Mouse (Mus musculus) bone marrow macrophage, adult 2 months (primary cell): Measurements from ENCODE around the gene Plekhm3.

Experiments used
- CTCF ChIP-seq: IDR thresholded peaks from 2 replicates; pipeline ENCODE4 v1.5.1; 2012; ENCODE audit warnings: low read depth, mild to moderate bottlenecking, low read length, moderate library complexity
- POLR2A ChIP-seq: IDR thresholded peaks from 2 replicates; pipeline ENCODE4 v1.6.1; 2012; ENCODE audit warnings: mild to moderate bottlenecking, low read depth, low read length, borderline replicate concordance

DNA sequence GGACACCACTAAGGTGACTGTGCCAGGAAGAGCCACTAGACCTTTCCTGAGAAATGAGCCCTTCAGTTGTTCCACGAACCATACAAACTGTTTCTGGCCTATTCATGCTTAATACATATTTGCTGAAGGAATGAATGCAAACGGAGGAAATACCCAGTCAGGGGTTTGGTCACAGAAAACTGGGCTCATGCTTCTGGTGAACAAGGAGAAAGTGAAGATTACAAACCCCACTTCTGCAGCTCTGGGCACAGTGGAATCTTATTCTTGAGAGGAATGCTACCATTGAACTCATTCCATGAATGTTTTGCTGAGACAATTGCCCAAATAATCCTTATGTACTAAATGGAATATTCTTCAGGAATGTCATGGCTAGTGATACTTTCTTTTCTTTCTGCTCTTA lies 106.3 kb downstream of the Plekhm3 start:
- TF ChIP-seq POLR2A (no peak), CTCF (no peak)
